Mouse (Mus musculus) heart, adult 2 months (tissue): ENCODE results near the gene Mettl15.

ENCODE experiments used
- CTCF ChIP-seq: fragments of 200-600 bp; IDR thresholded peaks from 2 replicates; pipeline ENCODE4 v1.8.1; 2022; ENCODE audit warnings: antibody characterized with exemption, mild to moderate bottlenecking, moderate library complexity
- EP300 ChIP-seq: fragments of 200-500 bp; IDR thresholded peaks from 2 replicates; pipeline ENCODE4 v1.6.1; 2011; ENCODE audit warnings: low read depth, low read length, control low read depth; ENCODE audit not compliant: insufficient read depth

- no peak for TF ChIP-seq CTCF
- TF ChIP-seq EP300 = no peak
Measured at GRCm38 (mm10) chr2:109144410-109144809, 136.1 kb downstream of the Mettl15 start.
